Mouse (Mus musculus) intestine, embryonic 14.5 days (tissue): ENCODE results near the gene Pramel1. TPM values are rescaled to one million over a fixed set of nuclear protein-coding genes. Genes with fewer than 3 reads are reported as not detected.
A peak's percentile ranks its signal among the peaks of the same experiment; 100 is the strongest.

Source experiments
- ATAC-seq: fragments of 200-750 bp; cut with Nextera tagmentation; replicated peaks from 2 replicates; pipeline ENCODE4 v1.8.0; 2017; ENCODE audit warnings: low read depth, moderate number of reproducible peaks, moderate TSS enrichment, moderate library complexity; ENCODE audit not compliant: low FRiP score, low TSS enrichment
- DNase-seq: peaks from one replicate; pipeline ENCODE4 v3.0.0-alpha.2; 2018; ENCODE audit warnings: low spot score
- H3K27ac ChIP-seq: fragments of 300-500 bp; sonication (generic); 2 replicates; pipeline ENCODE4 v1.5.1; 2014; ENCODE audit warnings: low read depth, mild to moderate bottlenecking, control low read depth
- H3K27me3 ChIP-seq: fragments of 300-500 bp; sonication (generic); replicated peaks from 2 replicates; pipeline ENCODE4 v1.6.1; 2014; ENCODE audit warnings: low read length, control low read depth; ENCODE audit not compliant: control insufficient read depth, insufficient read depth
- H3K36me3 ChIP-seq: fragments of 300-500 bp; sonication (generic); 2 replicates; pipeline ENCODE4 v1.6.1; 2014; ENCODE audit warnings: low read length, control low read depth; ENCODE audit not compliant: control insufficient read depth, insufficient read depth
- H3K4me1 ChIP-seq: fragments of 300-500 bp; sonication (generic); replicated peaks from 2 replicates; pipeline ENCODE4 v1.6.1; 2014; ENCODE audit warnings: low read length, control low read depth, mixed read lengths; ENCODE audit not compliant: control insufficient read depth, insufficient read depth
- H3K4me2 ChIP-seq: fragments of 300-500 bp; sonication (generic); 2 replicates; pipeline ENCODE4 v1.6.1; 2014; ENCODE audit warnings: low read length
- H3K4me3 ChIP-seq: fragments of 300-500 bp; sonication (generic); 2 replicates; pipeline ENCODE4 v1.5.1; 2014; ENCODE audit warnings: low read depth, low read length, control low read depth, mixed read lengths
- H3K9ac ChIP-seq: fragments of 300-500 bp; sonication (generic); 2 replicates; pipeline ENCODE4 v1.6.1; 2014; ENCODE audit warnings: mild to moderate bottlenecking, low read length
- H3K9me3 ChIP-seq: fragments of 300-500 bp; sonication (generic); 2 replicates; pipeline ENCODE4 v1.6.1; 2016; ENCODE audit warnings: low read length, control low read depth; ENCODE audit not compliant: control insufficient read depth
- WGBS: fragments of 180-500 bp; shearing (Covaris S2); extraction: QIAGEN DNeasy Blood & Tissue Kit; methylation state at CpG from one replicate; pipeline ENCODE4 v1.1.7; 2014; 5-methylcytosine and 5-hydroxymethylcytosine counted together
- polyA plus RNA-seq: library from polyadenylated mRNA; unstranded; fragments of >200 nt; fragmentation: Nextera tagmentation; extraction: Ambion mirVana; gene quantifications from 2 replicates; pipeline ENCODE4 v1.2.1, GENCODE M21; 2014

Pramel1 gene
- polyA plus RNA-seq, 1 experiment from 2014 or later: not detected

DNA sequence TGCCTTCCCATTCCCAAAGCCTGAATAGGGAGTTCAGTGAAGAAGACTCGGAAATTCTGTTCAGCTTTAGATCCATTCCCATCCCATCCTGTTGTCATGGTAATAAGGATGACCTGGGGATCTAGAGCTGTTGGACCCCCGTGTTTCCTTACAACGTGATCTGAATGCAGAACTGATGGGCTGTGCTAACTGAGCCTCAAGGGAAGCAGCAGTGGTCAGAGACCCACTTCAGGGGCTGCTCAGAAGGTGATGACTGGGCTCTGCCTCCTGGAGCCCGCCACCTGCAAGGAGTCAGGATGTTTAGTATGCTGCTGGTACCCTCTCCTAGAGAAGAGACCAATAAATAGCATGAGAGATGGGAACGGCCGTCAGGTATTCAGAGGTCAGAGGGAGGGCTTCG lies 14.7 kb upstream of the Pramel1 start:
- no peak overlapping the region for H3K27ac ChIP-seq
- DNase-seq (no peak), ATAC-seq (no peak)
- H3K4me1 ChIP-seq: no peaks in the 10 kb centered on the region
- H3K9ac ChIP-seq: no peak overlapping the region
- no peaks in the 10 kb centered on the region for H3K27me3 ChIP-seq
- 39% methylated on average over 7 of the region's 7 CpGs for WGBS
- no peak overlapping the region for H3K4me3 ChIP-seq
- H3K4me2 ChIP-seq: no peak overlapping the region
- H3K9me3 ChIP-seq: no peaks in the 10 kb centered on the region
- no peaks in the 10 kb centered on the region for H3K36me3 ChIP-seq

DNA sequence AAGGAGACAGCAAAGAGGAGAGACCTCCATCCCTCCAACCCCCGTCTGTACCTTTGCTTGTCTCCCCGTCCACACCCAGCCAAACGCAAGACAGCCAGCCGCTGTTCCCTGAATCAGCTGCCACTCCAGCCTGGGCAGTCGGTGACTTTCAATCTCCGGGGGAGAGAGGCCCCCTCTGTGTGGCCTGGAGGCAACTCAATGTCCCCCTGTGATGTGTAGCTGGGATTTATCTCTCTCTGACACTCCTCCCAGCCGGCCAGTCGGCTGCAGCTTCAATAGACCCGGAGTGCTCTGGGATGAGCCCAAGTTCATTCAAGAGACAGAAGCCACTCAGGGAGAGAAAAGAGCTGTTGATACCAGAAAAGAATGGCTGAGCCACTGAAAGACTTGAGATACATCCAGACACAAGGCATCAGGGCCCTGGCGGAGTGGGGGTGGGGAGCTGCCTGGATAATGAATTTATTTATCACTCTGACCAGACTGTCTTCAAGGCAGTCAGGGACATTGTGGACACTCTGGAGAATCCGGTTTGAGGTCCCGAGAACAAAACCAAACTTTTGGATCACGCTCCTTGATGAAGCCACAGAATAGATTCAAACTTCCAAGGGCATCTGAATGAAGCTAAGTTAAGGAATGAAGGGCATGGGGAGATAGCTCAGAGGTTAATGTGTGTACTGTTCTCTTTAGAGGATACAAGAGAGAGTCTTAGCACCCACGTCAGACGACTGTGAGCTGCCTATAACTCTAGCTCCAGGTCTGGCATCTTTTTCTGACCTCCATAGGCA lies 14.1 kb upstream of the Pramel1 start:
- no peaks in the 10 kb centered on the region for H3K4me1 ChIP-seq
- no peaks in the 10 kb centered on the region for H3K9me3 ChIP-seq
- ATAC-seq: peak; percentile 65; the same call in 1 of the 2 replicates
- no peaks in the 10 kb centered on the region for H3K27me3 ChIP-seq
- H3K4me2 ChIP-seq: no peak overlapping the region
- peak; percentile 66 for DNase-seq
- no peaks in the 10 kb centered on the region for H3K36me3 ChIP-seq
- 28% methylated on average over 15 of the region's 15 CpGs for WGBS
- no peak overlapping the region for H3K9ac ChIP-seq
- H3K4me3 ChIP-seq: no peak overlapping the region
- H3K27ac ChIP-seq: no peak overlapping the region

DNA sequence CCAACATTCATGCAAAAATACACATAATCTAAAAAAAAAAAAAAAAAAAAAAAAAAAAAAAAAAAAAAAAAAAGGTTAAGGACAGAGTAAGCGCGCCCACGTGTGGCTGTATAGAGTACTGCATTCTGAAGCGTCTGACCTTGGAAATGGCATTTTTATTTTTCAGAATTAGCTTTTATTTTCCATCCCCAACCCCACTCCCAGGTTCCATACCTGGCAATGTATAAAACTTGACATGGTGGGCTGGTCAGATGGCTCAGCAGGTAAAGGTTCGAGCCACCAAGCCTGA lies 13.6 kb upstream of the Pramel1 start:
- Histone ChIP-seq H3K4me1 (no peaks in the 10 kb centered on the region), H3K9ac (no peak overlapping the region), H3K9me3 (no peaks in the 10 kb centered on the region), H3K27me3 (no peaks in the 10 kb centered on the region), H3K27ac (no peak overlapping the region), H3K4me2 (no peak overlapping the region), H3K4me3 (no peak overlapping the region), H3K36me3 (no peaks in the 10 kb centered on the region)
- WGBS: under 1% methylated on average over 5 of the region's 5 CpGs
- DNase-seq: peak; percentile 74
- ATAC-seq: no peak

DNA sequence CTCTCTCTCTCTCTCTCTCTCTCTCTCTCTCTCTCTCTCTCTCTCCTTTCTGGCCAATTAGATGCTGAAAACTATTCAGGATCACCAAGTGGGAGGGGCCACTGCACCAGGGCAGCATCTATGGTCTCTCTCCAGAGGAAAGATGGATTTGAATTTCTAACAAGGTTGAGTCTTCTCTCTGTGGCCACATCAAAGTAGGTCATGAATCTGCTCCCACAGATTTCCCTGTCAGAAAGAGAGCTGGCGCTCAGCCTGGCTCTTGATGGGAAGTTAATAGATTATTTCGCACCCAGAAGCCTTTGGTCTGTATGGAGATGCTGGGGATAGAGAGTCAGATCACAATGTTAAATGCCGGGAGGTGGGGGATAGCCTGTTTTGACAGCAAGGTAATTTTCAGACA lies 12.1 kb upstream of the Pramel1 start:
- H3K27ac ChIP-seq: no peak overlapping the region
- no peak overlapping the region for H3K4me2 ChIP-seq
- H3K4me1 ChIP-seq: no peaks in the 10 kb centered on the region
- no peak overlapping the region for H3K4me3 ChIP-seq
- H3K9me3 ChIP-seq: no peaks in the 10 kb centered on the region
- no peaks in the 10 kb centered on the region for H3K27me3 ChIP-seq
- ATAC-seq (no peak), DNase-seq (no peak)
- no peak overlapping the region for H3K9ac ChIP-seq
- WGBS: 72% methylated on average over 3 of the region's 3 CpGs
- no peaks in the 10 kb centered on the region for H3K36me3 ChIP-seq

DNA sequence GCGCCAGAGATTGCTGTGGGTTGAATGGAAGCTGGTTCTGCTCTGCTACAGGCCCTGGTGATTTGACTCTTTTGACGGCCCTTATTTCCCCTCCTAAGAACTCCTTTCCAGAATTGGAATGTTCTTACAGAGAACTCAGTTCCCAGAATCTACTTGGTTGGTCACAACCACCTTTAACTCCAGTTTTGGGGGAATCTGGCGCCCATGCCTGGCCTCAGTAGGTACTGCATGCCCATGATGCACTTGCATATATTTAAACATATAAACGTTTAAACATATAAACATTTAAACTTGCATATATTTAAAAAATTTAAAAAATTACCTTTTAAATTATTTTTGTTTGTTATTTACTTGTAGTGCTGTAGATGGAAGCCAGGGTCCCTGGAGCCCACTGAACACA lies 10.6 kb upstream of the Pramel1 start:
- Histone ChIP-seq H3K27ac (no peak overlapping the region), H3K9ac (no peak overlapping the region), H3K4me3 (no peak overlapping the region), H3K36me3 (no peaks in the 10 kb centered on the region), H3K9me3 (no peaks in the 10 kb centered on the region), H3K4me1 (no peaks in the 10 kb centered on the region), H3K4me2 (no peak overlapping the region), H3K27me3 (no peaks in the 10 kb centered on the region)
- WGBS: 44% methylated on average over 4 of the region's 4 CpGs
- no peak for ATAC-seq
- no peak for DNase-seq

DNA sequence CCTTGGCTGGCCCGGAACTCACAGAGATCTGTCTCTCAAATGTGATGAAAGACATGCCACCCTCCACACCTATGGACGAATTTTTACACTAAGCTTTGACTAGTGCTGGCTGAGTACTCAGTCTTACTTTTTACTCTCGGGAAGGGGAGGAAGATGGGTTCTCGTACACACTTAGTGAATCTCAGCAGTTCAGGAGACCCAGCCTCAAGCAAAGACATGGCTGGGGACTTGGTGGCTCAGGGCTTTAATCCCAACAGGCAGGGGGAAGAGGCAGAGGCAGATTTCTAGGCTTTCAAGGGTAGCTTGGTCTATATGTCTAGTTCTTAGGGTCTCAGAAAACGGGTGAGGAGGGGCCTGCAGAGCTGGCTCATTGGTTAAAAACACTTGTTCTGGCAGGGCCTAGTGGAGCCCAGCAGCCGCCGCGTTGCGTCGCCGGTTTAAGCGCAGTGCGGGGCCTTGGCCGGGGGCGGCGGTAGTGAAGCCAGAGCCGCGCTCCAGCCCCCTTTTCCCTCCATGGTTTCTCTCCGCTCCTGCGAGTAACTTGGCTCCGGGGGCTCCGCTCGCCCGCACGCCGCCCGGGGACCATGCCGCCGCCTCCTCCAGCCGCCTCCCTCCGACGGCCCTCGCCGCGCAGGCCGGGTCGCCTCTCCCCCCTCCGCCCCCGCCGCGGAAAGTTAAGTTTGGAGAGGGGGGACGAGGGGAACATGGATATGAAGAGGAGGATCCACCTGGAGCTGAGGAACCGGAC lies 5.1 kb upstream of the Pramel1 start:
- Histone ChIP-seq H3K4me2 (peak overlapping the region; percentile 48), H3K36me3 (no peaks in the 10 kb centered on the region), H3K9ac (peak overlapping the region; percentile 37; the same call in 1 of the 2 replicates), H3K9me3 (no peaks in the 10 kb centered on the region), H3K27me3 (no peaks in the 10 kb centered on the region), H3K27ac (no peak overlapping the region), H3K4me3 (peak overlapping the region; percentile 29), H3K4me1 (no peaks in the 10 kb centered on the region)
- WGBS: 6% methylated on average over 40 of the region's 43 CpGs
- DNase-seq (peak; percentile 83), ATAC-seq (peak; percentile 85)

DNA sequence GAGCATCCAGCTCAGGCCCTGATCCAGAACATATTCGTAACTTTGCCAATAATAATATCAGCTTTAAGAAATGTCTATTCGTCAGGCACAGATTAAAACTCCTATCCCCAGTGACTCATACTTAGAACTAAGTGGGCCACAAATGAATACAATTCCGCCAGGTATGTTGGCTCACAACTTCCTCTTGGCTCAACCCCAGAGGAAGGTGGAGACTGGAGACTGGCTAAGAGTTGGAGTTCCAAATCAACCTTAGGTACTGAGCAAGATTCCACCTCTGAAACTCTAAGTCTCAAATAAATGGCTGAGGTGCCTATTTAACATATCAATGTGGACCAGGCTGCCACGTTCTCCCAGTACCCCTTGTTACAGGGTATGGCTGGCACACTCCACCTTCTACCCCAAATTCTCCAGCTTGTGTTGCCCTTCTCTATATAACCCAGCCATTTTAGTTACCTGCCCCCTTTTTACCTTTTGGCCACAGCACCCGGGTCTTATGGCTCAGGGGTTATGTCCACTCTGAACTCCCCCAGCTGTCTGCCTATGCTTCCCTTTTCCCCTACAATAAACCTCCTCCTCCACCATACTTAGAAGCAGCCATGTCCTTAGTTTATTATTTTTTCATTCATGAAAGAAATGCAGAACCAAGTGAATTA lies 17.5 kb downstream of the Pramel1 start:
- 0 out of 2 replicates have a peak overlapping the region, but pooled peaks have one; percentile 83 for H3K27ac ChIP-seq
- H3K4me1 ChIP-seq: no peaks in the 10 kb centered on the region
- H3K9ac ChIP-seq: peak overlapping the region; percentile 59; the same call in 1 of the 2 replicates
- H3K27me3 ChIP-seq: no peaks in the 10 kb centered on the region
- WGBS: 75% methylated on average over 5 of the region's 5 CpGs
- no peak for DNase-seq
- ATAC-seq: no peak
- peaks cover 7% of the 10 kb centered on the region for H3K9me3 ChIP-seq
- H3K4me3 ChIP-seq: peak overlapping the region; percentile 67
- peaks cover 23% of the 10 kb centered on the region for H3K36me3 ChIP-seq
- peak overlapping the region; percentile 65 for H3K4me2 ChIP-seq

DNA sequence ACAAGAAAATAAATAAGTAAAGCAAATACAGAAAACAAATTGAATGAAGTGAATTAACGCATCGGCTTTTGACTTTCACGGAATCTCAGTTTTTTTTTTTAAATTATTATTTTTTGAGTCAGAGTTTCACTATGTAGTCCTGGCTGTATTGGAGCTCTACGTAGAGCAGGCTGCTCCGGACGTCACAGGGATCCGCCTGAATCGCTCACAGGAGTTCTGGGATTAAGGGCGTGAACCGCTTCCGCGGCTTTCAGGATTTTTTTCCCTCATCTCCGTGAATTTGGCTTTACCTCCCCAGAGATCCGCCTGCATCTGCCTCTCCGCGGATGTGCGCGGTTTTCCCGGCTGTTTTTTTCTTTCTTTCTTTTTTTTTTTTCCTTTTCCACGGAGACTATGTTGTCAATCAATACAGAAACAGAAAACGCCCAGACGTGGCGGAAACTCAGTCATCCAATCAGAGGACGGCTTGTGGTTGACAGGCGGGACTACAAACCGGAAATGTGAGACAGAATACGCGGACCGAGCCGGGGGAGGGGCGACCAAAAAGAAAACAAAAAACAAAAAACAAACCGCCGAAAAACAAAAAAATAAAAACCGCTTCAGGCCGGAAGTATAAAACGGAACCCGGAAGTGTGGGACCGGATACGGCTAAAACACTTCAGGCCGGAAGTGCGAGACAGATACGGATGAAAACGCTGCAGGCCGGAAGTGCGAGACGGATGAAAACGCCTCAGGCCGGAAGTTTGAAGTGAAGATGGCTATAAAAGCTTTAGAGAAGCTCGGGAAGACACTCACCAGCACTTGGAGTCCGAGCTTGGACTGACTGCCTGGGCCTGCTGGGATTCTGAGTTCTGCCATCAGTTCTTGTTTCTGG lies 18.2 kb downstream of the Pramel1 start, which contains the start of gene Pramef8:
TSS of gene Pramef8 (plus strand) at position 208 of the 874 bp plus-strand sequence.
- peak within 1 kb of the TSS; percentile 67 for H3K4me3 ChIP-seq
- H3K9ac ChIP-seq: peak within 1 kb of the TSS; percentile 59
- WGBS: under 1% methylated on average over 50 of the region's 50 CpGs
- H3K4me1 ChIP-seq: no peaks in the 10 kb centered on the region
- H3K9me3 ChIP-seq: peaks cover 7% of the 10 kb centered on the region
- peaks cover 31% of the 10 kb centered on the region for H3K36me3 ChIP-seq
- DNase-seq (peak; percentile 97), ATAC-seq (peak; percentile 94)
- peak within 1 kb of the TSS; percentile 65 for H3K4me2 ChIP-seq
- no peaks in the 10 kb centered on the region for H3K27me3 ChIP-seq
- peak within 1 kb of the TSS; percentile 83 for H3K27ac ChIP-seq
